Mouse (Mus musculus) intestine, postnatal 0 days (tissue): ENCODE data around the gene Mtap. TPM values are rescaled to one million over a fixed set of nuclear protein-coding genes. Genes with fewer than 3 reads are reported as not detected.

Experiments used
- ATAC-seq: fragments of 200-750 bp; cut with Nextera tagmentation; 2 replicates; pipeline ENCODE4 v1.8.0; 2017; ENCODE audit warnings: mild to moderate bottlenecking, moderate TSS enrichment, moderate library complexity
- H3K27ac ChIP-seq: fragments of 300-500 bp; sonication (generic); 2 replicates; pipeline ENCODE4 v1.5.1; 2014; ENCODE audit warnings: mild to moderate bottlenecking, low read depth, low read length, moderate library complexity
- H3K27me3 ChIP-seq: fragments of 300-500 bp; sonication (generic); replicated peaks from 2 replicates; pipeline ENCODE4 v1.6.1; 2014; ENCODE audit warnings: low read length, mixed read lengths; ENCODE audit not compliant: control insufficient read depth, insufficient read depth
- H3K36me3 ChIP-seq: fragments of 300-500 bp; sonication (generic); 2 replicates; pipeline ENCODE4 v1.6.1; 2014; ENCODE audit warnings: mild to moderate bottlenecking, moderate library complexity; ENCODE audit not compliant: control insufficient read depth, insufficient read depth
- H3K4me1 ChIP-seq: fragments of 300-500 bp; sonication (generic); replicated peaks from 2 replicates; pipeline ENCODE4 v1.6.1; 2014; ENCODE audit warnings: antibody characterized with exemption, low read length, mixed read lengths; ENCODE audit not compliant: control insufficient read depth, insufficient read depth
- H3K4me2 ChIP-seq: fragments of 300-500 bp; sonication (generic); replicated peaks from 2 replicates; pipeline ENCODE4 v1.6.1; 2014; ENCODE audit warnings: low read depth, mild to moderate bottlenecking, moderate library complexity
- H3K4me3 ChIP-seq: fragments of 300-500 bp; sonication (generic); 2 replicates; pipeline ENCODE4 v1.5.1; 2014; ENCODE audit warnings: low read depth, low read length
- H3K9ac ChIP-seq: fragments of 300-500 bp; sonication (generic); 2 replicates; pipeline ENCODE4 v1.6.1; 2014; ENCODE audit warnings: mild to moderate bottlenecking, low read depth, low read length
- H3K9me3 ChIP-seq: fragments of 300-500 bp; sonication (generic); 2 replicates; pipeline ENCODE4 v1.6.1; 2016; ENCODE audit warnings: mixed run types; ENCODE audit not compliant: control insufficient read depth
- CTCF ChIP-seq: sonication (generic); IDR thresholded peaks from 2 replicates; pipeline ENCODE4 v1.5.1; 2016; ENCODE audit warnings: low read depth, mild to moderate bottlenecking, control low read depth, antibody characterized with exemption, moderate library complexity
- WGBS: fragments of 180-500 bp; shearing (Covaris S2); extraction: QIAGEN DNeasy Blood & Tissue Kit; methylation state at CpG from one replicate; pipeline ENCODE4 v1.1.7; 2014; 5-methylcytosine and 5-hydroxymethylcytosine counted together
- polyA plus RNA-seq: library from polyadenylated mRNA; unstranded; fragments of >200 nt; fragmentation: Nextera tagmentation; extraction: Ambion mirVana; gene quantifications from 2 replicates; pipeline ENCODE4 v1.2.1, GENCODE M21; 2015

Gene Mtap
- polyA plus RNA-seq, 1 experiment from 2014 or later = 13.2 TPM

DNA sequence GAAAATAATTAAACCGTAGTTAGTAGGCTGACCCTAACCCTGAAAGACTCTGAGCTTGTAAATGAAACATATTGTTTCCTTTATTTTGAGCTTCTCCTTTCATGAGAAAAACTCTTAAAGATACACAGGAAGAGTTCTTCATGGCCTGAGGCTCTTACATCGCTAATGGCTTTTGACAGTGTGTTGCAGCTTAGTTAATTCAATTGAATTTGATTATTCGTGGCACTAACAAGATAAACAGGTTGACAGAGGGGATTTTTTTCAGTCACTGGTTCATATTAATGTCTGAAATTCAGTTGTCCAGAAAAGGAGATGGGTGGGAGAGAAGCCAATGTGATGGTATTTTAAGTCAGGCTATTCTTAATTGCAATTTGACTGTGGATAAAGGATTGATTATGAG lies 35.6 kb upstream of the Mtap start:
- no peak for ATAC-seq
- H3K27me3 ChIP-seq = 0 out of 2 replicates have a peak, but pooled peaks cover 4% of the 10 kb centered on the region
- TF ChIP-seq CTCF = no peak
- H3K27ac ChIP-seq = no peak overlapping the region
- H3K36me3 ChIP-seq = no peaks in the 10 kb centered on the region
- no peak overlapping the region for H3K4me2 ChIP-seq
- 80% methylated on average over 3 of the region's 3 CpGs for WGBS
- H3K4me1 ChIP-seq = no peaks in the 10 kb centered on the region
- H3K4me3 ChIP-seq = no peak overlapping the region
- H3K9ac ChIP-seq = no peak overlapping the region
- H3K9me3 ChIP-seq = no peaks in the 10 kb centered on the region

DNA sequence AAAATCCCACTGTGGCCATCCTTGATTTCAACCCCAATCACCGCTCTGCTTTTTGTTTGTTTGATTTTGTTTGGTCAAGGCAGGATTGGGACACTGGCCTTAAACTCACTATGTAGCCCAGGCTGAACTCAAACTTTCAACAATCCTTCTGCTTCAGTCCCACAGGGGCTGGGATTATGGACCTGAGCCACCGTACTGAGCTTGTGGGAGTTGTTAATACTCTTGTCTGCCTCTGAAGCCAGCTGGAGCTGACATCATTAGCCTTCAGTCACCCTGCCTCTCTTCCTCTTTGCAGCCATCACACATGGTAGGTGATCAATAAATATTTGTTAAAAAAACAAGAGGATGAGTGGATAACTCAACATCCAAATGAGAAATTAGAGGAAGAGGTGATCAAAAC lies 34.6 kb upstream of the Mtap start:
- H3K27ac ChIP-seq = no peak overlapping the region
- ATAC-seq = no peak
- no peak for TF ChIP-seq CTCF
- no peak overlapping the region for H3K9ac ChIP-seq
- H3K36me3 ChIP-seq = no peaks in the 10 kb centered on the region
- WGBS = 71% methylated on average over 2 of the region's 2 CpGs
- 0 out of 2 replicates have a peak, but pooled peaks cover 4% of the 10 kb centered on the region for H3K27me3 ChIP-seq
- no peaks in the 10 kb centered on the region for H3K4me1 ChIP-seq
- no peaks in the 10 kb centered on the region for H3K9me3 ChIP-seq
- H3K4me3 ChIP-seq = no peak overlapping the region
- no peak overlapping the region for H3K4me2 ChIP-seq

DNA sequence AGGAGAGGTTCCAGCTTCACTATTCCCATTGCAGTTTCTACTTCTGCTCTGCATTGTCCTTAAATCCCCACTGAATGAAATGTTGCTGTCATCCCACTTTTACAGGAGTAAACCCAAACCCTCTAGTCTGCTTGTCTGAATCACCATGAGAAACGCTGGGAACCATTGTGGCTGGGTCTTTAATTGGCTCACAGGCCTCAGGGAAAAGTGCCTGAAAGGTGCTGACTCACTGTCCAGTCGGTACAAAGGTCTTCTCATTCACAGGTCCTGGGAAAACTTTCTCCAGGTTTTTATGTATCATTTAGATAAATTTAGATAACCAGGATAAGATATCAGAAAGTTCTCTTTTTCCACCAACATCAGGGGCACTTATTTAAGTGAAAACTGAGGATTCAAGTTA lies 31.4 kb upstream of the Mtap start:
- no peak for ATAC-seq
- 25% methylated on average over 2 of the region's 2 CpGs for WGBS
- no peak for TF ChIP-seq CTCF
- no peaks in the 10 kb centered on the region for H3K27me3 ChIP-seq
- no peak overlapping the region for H3K27ac ChIP-seq
- no peaks in the 10 kb centered on the region for H3K4me1 ChIP-seq
- H3K4me2 ChIP-seq = no peak overlapping the region
- no peak overlapping the region for H3K4me3 ChIP-seq
- no peaks in the 10 kb centered on the region for H3K9me3 ChIP-seq
- H3K36me3 ChIP-seq = no peaks in the 10 kb centered on the region
- no peak overlapping the region for H3K9ac ChIP-seq

DNA sequence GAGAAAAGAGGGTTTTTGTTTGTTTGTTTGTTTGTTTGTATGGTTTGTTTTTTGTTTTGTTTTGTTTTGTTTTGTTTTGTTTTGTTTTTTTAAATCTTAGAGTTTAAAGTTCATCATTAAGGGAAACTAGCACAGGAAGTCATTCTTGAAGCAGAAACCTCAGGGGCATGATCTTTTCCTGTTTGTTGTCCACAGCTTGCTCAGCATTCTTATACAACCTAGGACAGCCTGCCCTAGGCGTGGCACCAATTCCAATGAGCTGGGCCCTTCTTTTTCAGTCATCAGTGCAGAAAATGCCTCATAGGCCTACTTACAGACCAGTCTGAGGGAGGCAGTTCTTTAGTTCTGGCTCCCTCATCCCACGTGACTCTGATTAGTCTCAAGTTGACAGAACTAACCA lies 30.4 kb upstream of the Mtap start:
- H3K27me3 ChIP-seq = no peaks in the 10 kb centered on the region
- no peak overlapping the region for H3K4me3 ChIP-seq
- no peak overlapping the region for H3K9ac ChIP-seq
- no peak for ATAC-seq
- H3K9me3 ChIP-seq = no peaks in the 10 kb centered on the region
- H3K36me3 ChIP-seq = no peaks in the 10 kb centered on the region
- WGBS = 73% methylated on average over 2 of the region's 2 CpGs
- no peaks in the 10 kb centered on the region for H3K4me1 ChIP-seq
- H3K27ac ChIP-seq = no peak overlapping the region
- no peak for TF ChIP-seq CTCF
- H3K4me2 ChIP-seq = no peak overlapping the region

DNA sequence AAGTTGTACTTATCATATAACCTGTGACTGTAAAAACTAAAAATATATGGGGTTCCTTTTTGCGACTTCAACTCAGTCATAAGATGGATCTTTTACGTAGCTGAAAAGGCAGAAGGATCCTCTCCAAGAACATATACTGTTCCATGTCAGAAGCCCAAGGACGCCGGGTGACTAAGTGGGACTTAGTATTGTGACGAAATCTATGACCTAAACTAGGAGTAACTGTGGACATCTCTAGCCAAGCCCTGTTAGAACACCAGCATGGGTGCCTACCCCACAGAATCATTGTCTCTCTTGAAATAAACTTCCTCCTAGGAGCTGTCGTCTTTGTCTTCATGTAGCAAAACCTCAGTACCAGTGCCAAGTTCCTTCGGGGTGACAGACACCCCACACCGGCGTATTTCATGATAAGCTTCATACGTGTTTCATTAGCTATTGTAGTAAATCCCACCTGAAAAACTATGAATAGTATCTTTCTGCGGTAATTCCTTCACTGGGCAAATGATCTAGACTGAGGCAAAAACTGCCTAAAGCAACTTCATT lies 24.7 kb upstream of the Mtap start:
- ATAC-seq = no peak
- Histone ChIP-seq H3K9me3 (no peaks in the 10 kb centered on the region), H3K27ac (no peak overlapping the region), H3K9ac (no peak overlapping the region), H3K27me3 (no peaks in the 10 kb centered on the region), H3K4me3 (no peak overlapping the region), H3K4me2 (no peak overlapping the region), H3K36me3 (no peaks in the 10 kb centered on the region), H3K4me1 (no peaks in the 10 kb centered on the region)
- TF ChIP-seq CTCF = no peak
- 90% methylated on average over 11 of the region's 11 CpGs for WGBS

DNA sequence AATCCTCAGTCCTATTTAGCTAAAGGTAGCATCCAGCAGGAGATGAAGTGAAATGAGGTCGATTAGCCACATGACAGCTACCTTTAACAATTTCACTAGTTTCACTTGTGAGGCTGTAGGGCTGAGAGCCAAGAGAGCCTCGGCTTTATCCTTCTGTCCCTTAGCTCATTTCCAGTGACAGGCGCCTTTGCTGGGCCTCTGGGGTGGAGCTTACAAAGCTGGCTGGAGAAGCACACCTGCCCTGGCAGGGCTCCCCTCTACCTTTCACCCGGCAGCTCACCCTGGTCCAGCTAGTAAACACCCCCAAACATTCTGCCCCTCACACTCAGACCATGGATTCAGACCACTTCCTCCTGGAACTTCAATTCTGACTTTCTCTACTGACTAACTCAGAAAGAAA lies 24.1 kb upstream of the Mtap start:
- H3K4me1 ChIP-seq = no peaks in the 10 kb centered on the region
- H3K9me3 ChIP-seq = no peaks in the 10 kb centered on the region
- H3K36me3 ChIP-seq = no peaks in the 10 kb centered on the region
- no peak overlapping the region for H3K4me3 ChIP-seq
- no peak overlapping the region for H3K4me2 ChIP-seq
- TF ChIP-seq CTCF = no peak
- 42% methylated on average over 4 of the region's 4 CpGs for WGBS
- H3K27ac ChIP-seq = no peak overlapping the region
- no peak for ATAC-seq
- no peak overlapping the region for H3K9ac ChIP-seq
- H3K27me3 ChIP-seq = no peaks in the 10 kb centered on the region

DNA sequence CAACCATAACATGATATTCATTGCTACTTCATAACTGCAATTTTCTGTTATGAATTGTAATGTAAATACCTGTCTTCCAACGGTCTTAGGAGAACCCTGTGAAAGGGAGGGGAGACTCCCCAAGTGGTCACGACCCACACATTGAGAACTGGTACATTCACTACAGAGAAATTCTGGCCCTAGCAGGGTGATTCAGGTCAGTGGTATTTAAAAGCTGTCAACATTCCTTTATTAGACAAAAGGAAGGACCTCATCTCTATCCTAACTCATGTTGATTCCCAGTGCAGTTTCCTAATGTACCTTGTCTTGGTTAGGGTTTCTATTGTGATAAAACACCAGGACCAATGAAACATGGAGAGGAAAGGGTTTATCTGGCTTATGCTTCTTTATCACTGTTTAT lies 20.9 kb upstream of the Mtap start:
- no peak for TF ChIP-seq CTCF
- H3K4me3 ChIP-seq = no peak overlapping the region
- no peak overlapping the region for H3K9ac ChIP-seq
- WGBS = 78% methylated on average over 2 of the region's 2 CpGs
- no peaks in the 10 kb centered on the region for H3K4me1 ChIP-seq
- no peak overlapping the region for H3K4me2 ChIP-seq
- no peaks in the 10 kb centered on the region for H3K36me3 ChIP-seq
- ATAC-seq = no peak
- no peaks in the 10 kb centered on the region for H3K27me3 ChIP-seq
- H3K27ac ChIP-seq = no peak overlapping the region
- no peaks in the 10 kb centered on the region for H3K9me3 ChIP-seq
